Mouse (Mus musculus) heart, adult 2 months (tissue): ENCODE data around the gene Olfr18. TPM values are rescaled to one million over a fixed set of nuclear protein-coding genes. Genes with fewer than 3 reads are reported as not detected.
"Not testable (repeated sequence)": the region's sequence is repeated elsewhere in the genome, so short reads cannot be mapped to it uniquely, and the experiment has no call there.

Experiments used
- DNase-seq, 2 experiments: peaks; one replicate each; pipeline ENCODE4 v3.0.0; 2021
- H3K27ac ChIP-seq: fragments of 200-600 bp; 2 replicates; pipeline ENCODE4 v1.8.1; 2022
- H3K27me3 ChIP-seq: fragments of 200-500 bp; 2 replicates; pipeline ENCODE4 v1.6.1; 2012; ENCODE audit warnings: mild to moderate bottlenecking, low read length, inconsistent platforms, mixed read lengths; ENCODE audit not compliant: control insufficient read depth, insufficient read depth
- H3K36me3 ChIP-seq: fragments of 200-500 bp; 2 replicates; pipeline ENCODE4 v1.6.1; 2012; ENCODE audit warnings: low read length, inconsistent platforms; ENCODE audit not compliant: control insufficient read depth, insufficient read depth
- H3K4me1 ChIP-seq: fragments of 200-500 bp; 2 replicates; pipeline ENCODE4 v1.6.1; 2011; ENCODE audit warnings: low read length; ENCODE audit not compliant: control insufficient read depth, insufficient read depth
- H3K4me3 ChIP-seq: fragments of 200-600 bp; 2 replicates; pipeline ENCODE4 v1.8.1; 2022
- H3K79me2 ChIP-seq: fragments of 200-500 bp; replicated peaks from 2 replicates; pipeline ENCODE4 v1.6.1; 2012; ENCODE audit warnings: mild to moderate bottlenecking, inconsistent platforms, low read length, moderate library complexity, mixed read lengths; ENCODE audit not compliant: control insufficient read depth, insufficient read depth
- H3K9ac ChIP-seq: fragments of 200-500 bp; 2 replicates; pipeline ENCODE4 v1.6.1; 2012; ENCODE audit warnings: low read depth, mild to moderate bottlenecking, control low read depth, inconsistent platforms, low read length, mixed read lengths
- CTCF ChIP-seq: fragments of 200-600 bp; IDR thresholded peaks from 2 replicates; pipeline ENCODE4 v1.8.1; 2022; ENCODE audit warnings: antibody characterized with exemption, mild to moderate bottlenecking, moderate library complexity
- EP300 ChIP-seq: fragments of 200-500 bp; IDR thresholded peaks from 2 replicates; pipeline ENCODE4 v1.6.1; 2011; ENCODE audit warnings: low read depth, low read length, control low read depth; ENCODE audit not compliant: insufficient read depth
- POLR2A ChIP-seq: fragments of 200-500 bp; IDR thresholded peaks from 2 replicates; pipeline ENCODE4 v1.6.1; 2011; ENCODE audit warnings: mild to moderate bottlenecking, low read depth, low read length, control low read depth; ENCODE audit not compliant: insufficient read depth
- WGBS: fragments of 180-500 bp; shearing (Covaris S2); methylation state at CpG from one replicate; pipeline ENCODE4 v1.1.7; 2018; 5-methylcytosine and 5-hydroxymethylcytosine counted together
- intact Hi-C: fragments of 180-260 bp; cut with DNase I; formaldehyde crosslinking; loops from one replicate; pipeline ENCODE4 v1.15.1; 2025
- polyA plus RNA-seq: library from polyadenylated mRNA; depleted of rRNA; stranded (reverse); fragments of >200 nt; gene quantifications from 2 replicates; pipeline ENCODE4 v1.2.3, GENCODE M21; 2012; rRNA removed
- total RNA-seq, 2 experiments: library from RNA; stranded (reverse); gene quantifications; 2 replicates each; pipeline ENCODE4 v1.2.3; 2021

The Olfr18 gene
- total and polyA plus RNA-seq, 3 experiments, result 0.06 TPM; not detected in 2

- H3K4me3 ChIP-seq, result no peak overlapping the region
- no peaks in the 10 kb centered on the region for H3K79me2 ChIP-seq
- H3K4me1 ChIP-seq, result no peaks in the 10 kb centered on the region
- DNase-seq, result no peak
- no peak overlapping the region for H3K9ac ChIP-seq
- TF ChIP-seq CTCF, result no peak
- TF ChIP-seq EP300, result no peak
- no peak for TF ChIP-seq POLR2A
- H3K36me3 ChIP-seq, result peaks cover 3% of the 10 kb centered on the region; the same call in 1 of the 2 replicates
- intact Hi-C loops, result no loop called here
- WGBS, result 86% methylated on average over 4 of the region's 4 CpGs
- no peaks in the 10 kb centered on the region for H3K27me3 ChIP-seq
- no peak overlapping the region for H3K27ac ChIP-seq
These were observed 12.6 kb upstream of the Olfr18 start for GRCm38 (mm10) chr9:20348501-20348900.

- no peak within 1 kb of the TSS for H3K4me3 ChIP-seq
- H3K27ac ChIP-seq, result no peak within 1 kb of the TSS
- no peaks in the 10 kb centered on the region for H3K27me3 ChIP-seq
- DNase-seq, result no peak
- no peak for TF ChIP-seq EP300
- TF ChIP-seq CTCF, result no peak
- TF ChIP-seq POLR2A, result no peak
- no peak within 1 kb of the TSS for H3K9ac ChIP-seq
- no peaks in the 10 kb centered on the region for H3K79me2 ChIP-seq
- no peaks in the 10 kb centered on the region for H3K36me3 ChIP-seq
- intact Hi-C loops, result no loop called here
- H3K4me1 ChIP-seq, result no peaks in the 10 kb centered on the region
- 72% methylated on average over 1 of the region's 1 CpGs for WGBS
These were observed 37.7 kb downstream of the Olfr18 start, which contains the start of gene Olfr873 for GRCm38 (mm10) chr9:20298232-20298631. TSS of gene Olfr873 (plus strand) at chr9:20298532.

- H3K27me3 ChIP-seq, H3K27ac ChIP-seq, intact Hi-C loops, H3K4me1 ChIP-seq, H3K79me2 ChIP-seq, DNase-seq, H3K4me3 ChIP-seq, H3K9ac ChIP-seq, H3K36me3 ChIP-seq: not testable (repeated sequence)
- 65% methylated on average over 5 of the region's 5 CpGs for WGBS
These were observed 40.3 kb downstream of the Olfr18 start for GRCm38 (mm10) chr9:20295562-20295961.

GRCm38 (mm10) chr9:20282051-20282450 is 53.8 kb downstream of the Olfr18 start, which contains the start of gene Olfr39:
TSS of gene Olfr39 (plus strand) at chr9:20282351.
- intact Hi-C loops, result no loop called here
- DNase-seq, result no peak
- 70% methylated on average over 1 of the region's 1 CpGs for WGBS
- Histone ChIP-seq H3K9ac (no peak within 1 kb of the TSS), H3K27ac (no peak within 1 kb of the TSS), H3K4me1 (no peaks in the 10 kb centered on the region), H3K4me3 (no peak within 1 kb of the TSS), H3K27me3 (no peaks in the 10 kb centered on the region), H3K79me2 (no peaks in the 10 kb centered on the region), H3K36me3 (no peaks in the 10 kb centered on the region)
- TF ChIP-seq POLR2A, result no peak
- TF ChIP-seq CTCF, result no peak
- no peak for TF ChIP-seq EP300

Other genes with a start within 250 kb of the Olfr18 start
- not detected for gene Olfr868, start 237.5 kb downstream of the Olfr18 start, total RNA-seq
- gene Olfr868, start 237.5 kb downstream of the Olfr18 start, polyA plus RNA-seq, result not detected in 2 replicates
- gene Olfr869, start 207.1 kb downstream of the Olfr18 start, total RNA-seq, result not detected
- gene Olfr869, start 207.1 kb downstream of the Olfr18 start, polyA plus RNA-seq, result not detected in 2 replicates
- not detected for gene Olfr870, start 162.0 kb downstream of the Olfr18 start, total RNA-seq
- gene Olfr870, start 162.0 kb downstream of the Olfr18 start, polyA plus RNA-seq, result not detected in 2 replicates
- gene Olfr871, start 123.9 kb downstream of the Olfr18 start, total RNA-seq, result not detected
- gene Olfr871, start 123.9 kb downstream of the Olfr18 start, polyA plus RNA-seq, result not detected in 2 replicates
- gene Olfr872, start 99.0 kb downstream of the Olfr18 start, total RNA-seq, result not detected
- not detected in 2 replicates for gene Olfr872, start 99.0 kb downstream of the Olfr18 start, polyA plus RNA-seq
- gene Olfr39, start 53.7 kb downstream of the Olfr18 start, total RNA-seq, result not detected
- gene Olfr39, start 53.7 kb downstream of the Olfr18 start, polyA plus RNA-seq, result not detected in 2 replicates
- gene Olfr873, start 37.6 kb downstream of the Olfr18 start, total RNA-seq, result not detected
- gene Olfr873, start 37.6 kb downstream of the Olfr18 start, polyA plus RNA-seq, result not detected in 2 replicates
- 10 to 100 TPM in 1 of 2 experiments, 1 to 10 TPM in 1; 9.9 to 11.0 TPM for gene Zfp560, start 49.1 kb upstream of the Olfr18 start, total RNA-seq
- gene Zfp560, start 49.1 kb upstream of the Olfr18 start, polyA plus RNA-seq, result 10.1 and 13.6 TPM in 2 replicates
- 1 to 10 TPM; 7.5 to 9.8 TPM for gene Zfp26, start 124.1 kb upstream of the Olfr18 start, total RNA-seq
- gene Zfp26, start 124.1 kb upstream of the Olfr18 start, polyA plus RNA-seq, result 1.4 and 3.2 TPM in 2 replicates
- gene Zfp426, start 156.7 kb upstream of the Olfr18 start, total RNA-seq, result 10 to 100 TPM in 1 of 2 experiments, 1 to 10 TPM in 1; 7.9 to 12.8 TPM
- gene Zfp426, start 156.7 kb upstream of the Olfr18 start, polyA plus RNA-seq, result 3.8 and 6.6 TPM in 2 replicates
- gene Zfp266, start 185.3 kb upstream of the Olfr18 start, total RNA-seq, result 10 to 100 TPM; 23.3 to 23.8 TPM
- 6.0 and 10.6 TPM in 2 replicates for gene Zfp266, start 185.3 kb upstream of the Olfr18 start, polyA plus RNA-seq
- gene Zfp846, start 245.2 kb upstream of the Olfr18 start, total RNA-seq, result 1 to 10 TPM; 4.7 to 5.1 TPM
- 1.4 and 3.5 TPM in 2 replicates for gene Zfp846, start 245.2 kb upstream of the Olfr18 start, polyA plus RNA-seq